Mouse (Mus musculus): ENCODE data around the gene Slc26a9. TPM values are rescaled to one million over a fixed set of nuclear protein-coding genes. Genes with fewer than 3 reads are reported as not detected.

Gene Slc26a9
- polyA plus RNA-seq, 1 experiment from 2014 or later: 3.3 TPM

GRCm38 (mm10) chr1:131804166-131804565 is 60.3 kb downstream of the Slc26a9 start:
- WGBS: 94% methylated on average over 3 of the region's 3 CpGs
- H3K4me2 ChIP-seq (replicated peaks; ENCODE audit: low read depth, low read length): no peak overlapping the region
- no peak overlapping the region for H3K4me3 ChIP-seq (ENCODE audit: low read depth, low read length)
- no peaks in the 10 kb centered on the region for H3K4me1 ChIP-seq (ENCODE audit: control insufficient read depth, insufficient read depth, low read length)
- no peak for ATAC-seq (ENCODE audit: insufficient number of reproducible peaks, insufficient read depth, low FRiP score, low read depth)
- H3K36me3 ChIP-seq (ENCODE audit: control insufficient read depth, insufficient read depth, low read length): no peaks in the 10 kb centered on the region
- no peak overlapping the region for H3K27ac ChIP-seq (ENCODE audit: low read length)
- H3K9me3 ChIP-seq (ENCODE audit: control insufficient read depth, low read depth, low read length): no peaks in the 10 kb centered on the region
- no peaks in the 10 kb centered on the region for H3K27me3 ChIP-seq (ENCODE audit: control insufficient read depth, insufficient read depth, low read length)
- H3K9ac ChIP-seq (replicated peaks; ENCODE audit: low read depth, low read length): no peak overlapping the region

- Histone ChIP-seq H3K4me1 (ENCODE audit: control insufficient read depth, insufficient read depth, low read length) (no peaks in the 10 kb centered on the region), H3K27ac (ENCODE audit: low read length) (no peak overlapping the region), H3K9ac (replicated peaks; ENCODE audit: low read depth, low read length) (no peak overlapping the region), H3K27me3 (ENCODE audit: control insufficient read depth, insufficient read depth, low read length) (no peaks in the 10 kb centered on the region), H3K4me3 (ENCODE audit: low read depth, low read length) (no peak overlapping the region), H3K9me3 (ENCODE audit: control insufficient read depth, low read depth, low read length) (no peaks in the 10 kb centered on the region), H3K36me3 (ENCODE audit: control insufficient read depth, insufficient read depth, low read length) (no peaks in the 10 kb centered on the region), H3K4me2 (replicated peaks; ENCODE audit: low read depth, low read length) (no peak overlapping the region)
- WGBS: 62% methylated on average over 1 of the region's 1 CpGs
- ATAC-seq (ENCODE audit: insufficient number of reproducible peaks, insufficient read depth, low FRiP score, low read depth): no peak
Measured at GRCm38 (mm10) chr1:131808986-131809385, 65.2 kb downstream of the Slc26a9 start.

GRCm38 (mm10) chr1:131809651-131810050 is 65.8 kb downstream of the Slc26a9 start:
- H3K4me2 ChIP-seq (replicated peaks; ENCODE audit: low read depth, low read length): no peak overlapping the region
- H3K27ac ChIP-seq (ENCODE audit: low read length): no peak overlapping the region
- H3K9ac ChIP-seq (replicated peaks; ENCODE audit: low read depth, low read length): no peak overlapping the region
- 79% methylated on average over 2 of the region's 2 CpGs for WGBS
- no peak for ATAC-seq (ENCODE audit: insufficient number of reproducible peaks, insufficient read depth, low FRiP score, low read depth)
- H3K4me1 ChIP-seq (ENCODE audit: control insufficient read depth, insufficient read depth, low read length): no peaks in the 10 kb centered on the region
- H3K4me3 ChIP-seq (ENCODE audit: low read depth, low read length): no peak overlapping the region
- H3K9me3 ChIP-seq (ENCODE audit: control insufficient read depth, low read depth, low read length): no peaks in the 10 kb centered on the region
- no peaks in the 10 kb centered on the region for H3K36me3 ChIP-seq (ENCODE audit: control insufficient read depth, insufficient read depth, low read length)
- no peaks in the 10 kb centered on the region for H3K27me3 ChIP-seq (ENCODE audit: control insufficient read depth, insufficient read depth, low read length)

GRCm38 (mm10) chr1:131811393-131811792 is 67.6 kb downstream of the Slc26a9 start:
- H3K27ac ChIP-seq (ENCODE audit: low read length): no peak overlapping the region
- no peak overlapping the region for H3K4me3 ChIP-seq (ENCODE audit: low read depth, low read length)
- WGBS: 74% methylated on average over 1 of the region's 1 CpGs
- H3K9ac ChIP-seq (replicated peaks; ENCODE audit: low read depth, low read length): no peak overlapping the region
- no peaks in the 10 kb centered on the region for H3K4me1 ChIP-seq (ENCODE audit: control insufficient read depth, insufficient read depth, low read length)
- H3K4me2 ChIP-seq (replicated peaks; ENCODE audit: low read depth, low read length): no peak overlapping the region
- ATAC-seq (ENCODE audit: insufficient number of reproducible peaks, insufficient read depth, low FRiP score, low read depth): no peak
- H3K36me3 ChIP-seq (ENCODE audit: control insufficient read depth, insufficient read depth, low read length): no peaks in the 10 kb centered on the region
- H3K27me3 ChIP-seq (ENCODE audit: control insufficient read depth, insufficient read depth, low read length): no peaks in the 10 kb centered on the region
- H3K9me3 ChIP-seq (ENCODE audit: control insufficient read depth, low read depth, low read length): no peaks in the 10 kb centered on the region

GRCm38 (mm10) chr1:131812006-131812405 is 68.2 kb downstream of the Slc26a9 start:
- H3K4me1 ChIP-seq (ENCODE audit: control insufficient read depth, insufficient read depth, low read length): no peaks in the 10 kb centered on the region
- no peaks in the 10 kb centered on the region for H3K9me3 ChIP-seq (ENCODE audit: control insufficient read depth, low read depth, low read length)
- no peaks in the 10 kb centered on the region for H3K36me3 ChIP-seq (ENCODE audit: control insufficient read depth, insufficient read depth, low read length)
- no peak overlapping the region for H3K9ac ChIP-seq (replicated peaks; ENCODE audit: low read depth, low read length)
- WGBS: 48% methylated on average over 9 of the region's 9 CpGs
- ATAC-seq (ENCODE audit: insufficient number of reproducible peaks, insufficient read depth, low FRiP score, low read depth): no peak
- H3K4me2 ChIP-seq (replicated peaks; ENCODE audit: low read depth, low read length): no peak overlapping the region
- H3K27ac ChIP-seq (ENCODE audit: low read length): no peak overlapping the region
- H3K27me3 ChIP-seq (ENCODE audit: control insufficient read depth, insufficient read depth, low read length): no peaks in the 10 kb centered on the region
- no peak overlapping the region for H3K4me3 ChIP-seq (ENCODE audit: low read depth, low read length)

GRCm38 (mm10) chr1:131812631-131813295 is 68.9 kb downstream of the Slc26a9 start:
- Histone ChIP-seq H3K27me3 (ENCODE audit: control insufficient read depth, insufficient read depth, low read length) (no peaks in the 10 kb centered on the region), H3K9me3 (ENCODE audit: control insufficient read depth, low read depth, low read length) (no peaks in the 10 kb centered on the region), H3K4me1 (ENCODE audit: control insufficient read depth, insufficient read depth, low read length) (no peaks in the 10 kb centered on the region), H3K9ac (replicated peaks; ENCODE audit: low read depth, low read length) (no peak overlapping the region), H3K4me3 (ENCODE audit: low read depth, low read length) (no peak overlapping the region), H3K27ac (ENCODE audit: low read length) (no peak overlapping the region), H3K4me2 (replicated peaks; ENCODE audit: low read depth, low read length) (no peak overlapping the region), H3K36me3 (ENCODE audit: control insufficient read depth, insufficient read depth, low read length) (no peaks in the 10 kb centered on the region)
- ATAC-seq (ENCODE audit: insufficient number of reproducible peaks, insufficient read depth, low FRiP score, low read depth): no peak
- 88% methylated on average over 9 of the region's 9 CpGs for WGBS

- H3K9ac ChIP-seq (replicated peaks; ENCODE audit: low read depth, low read length): no peak overlapping the region
- WGBS: 93% methylated on average over 4 of the region's 4 CpGs
- ATAC-seq (ENCODE audit: insufficient number of reproducible peaks, insufficient read depth, low FRiP score, low read depth): no peak
Measured at GRCm38 (mm10) chr1:131813731-131814130, 69.9 kb downstream of the Slc26a9 start.

GRCm38 (mm10) chr1:131814191-131814590 is 70.4 kb downstream of the Slc26a9 start:
- Histone ChIP-seq H3K4me1 (ENCODE audit: control insufficient read depth, insufficient read depth, low read length) (no peaks in the 10 kb centered on the region), H3K27ac (ENCODE audit: low read length) (no peak overlapping the region), H3K9ac (replicated peaks; ENCODE audit: low read depth, low read length) (no peak overlapping the region), H3K4me3 (ENCODE audit: low read depth, low read length) (no peak overlapping the region), H3K4me2 (replicated peaks; ENCODE audit: low read depth, low read length) (no peak overlapping the region), H3K36me3 (ENCODE audit: control insufficient read depth, insufficient read depth, low read length) (no peaks in the 10 kb centered on the region), H3K27me3 (ENCODE audit: control insufficient read depth, insufficient read depth, low read length) (no peaks in the 10 kb centered on the region), H3K9me3 (ENCODE audit: control insufficient read depth, low read depth, low read length) (no peaks in the 10 kb centered on the region)
- 89% methylated on average over 3 of the region's 3 CpGs for WGBS
- ATAC-seq (ENCODE audit: insufficient number of reproducible peaks, insufficient read depth, low FRiP score, low read depth): no peak

More at GRCm38 (mm10) chr1:131813731-131814130, 69.9 kb downstream of the Slc26a9 start:
- Histone ChIP-seq H3K4me3 (ENCODE audit: low read depth, low read length) (no peak overlapping the region), H3K4me1 (ENCODE audit: control insufficient read depth, insufficient read depth, low read length) (no peaks in the 10 kb centered on the region), H3K4me2 (replicated peaks; ENCODE audit: low read depth, low read length) (no peak overlapping the region), H3K9me3 (ENCODE audit: control insufficient read depth, low read depth, low read length) (no peaks in the 10 kb centered on the region), H3K27me3 (ENCODE audit: control insufficient read depth, insufficient read depth, low read length) (no peaks in the 10 kb centered on the region), H3K27ac (ENCODE audit: low read length) (no peak overlapping the region), H3K36me3 (ENCODE audit: control insufficient read depth, insufficient read depth, low read length) (no peaks in the 10 kb centered on the region)

- H3K4me2 ChIP-seq (replicated peaks; ENCODE audit: low read depth, low read length): no peak overlapping the region
- no peaks in the 10 kb centered on the region for H3K27me3 ChIP-seq (ENCODE audit: control insufficient read depth, insufficient read depth, low read length)
- WGBS: 81% methylated on average over 6 of the region's 6 CpGs
- H3K4me1 ChIP-seq (ENCODE audit: control insufficient read depth, insufficient read depth, low read length): no peaks in the 10 kb centered on the region
- H3K36me3 ChIP-seq (ENCODE audit: control insufficient read depth, insufficient read depth, low read length): no peaks in the 10 kb centered on the region
- H3K9ac ChIP-seq (replicated peaks; ENCODE audit: low read depth, low read length): no peak overlapping the region
- no peak overlapping the region for H3K27ac ChIP-seq (ENCODE audit: low read length)
- no peak overlapping the region for H3K4me3 ChIP-seq (ENCODE audit: low read depth, low read length)
- H3K9me3 ChIP-seq (ENCODE audit: control insufficient read depth, low read depth, low read length): no peaks in the 10 kb centered on the region
- ATAC-seq (ENCODE audit: insufficient number of reproducible peaks, insufficient read depth, low FRiP score, low read depth): no peak
Measured at GRCm38 (mm10) chr1:131816886-131817285, 73.1 kb downstream of the Slc26a9 start.

Data from stomach, embryonic 14.5 days (tissue).